Mouse (Mus musculus) forebrain, embryonic 11.5 days (tissue): ENCODE measurements around the gene D030056L22Rik. TPM values are rescaled to one million over a fixed set of nuclear protein-coding genes. Genes with fewer than 3 reads are reported as not detected.
"Not testable (repeated sequence)": the region's sequence is repeated elsewhere in the genome, so short reads cannot be mapped to it uniquely, and the experiment has no call there.

Source experiments
- ATAC-seq: fragments of 200-750 bp; cut with Nextera tagmentation; replicated peaks from 2 replicates; pipeline ENCODE4 v1.8.0; 2017; ENCODE audit warnings: moderate TSS enrichment; ENCODE audit not compliant: low FRiP score
- DNase-seq: peaks from one replicate; pipeline ENCODE4 v3.0.0-alpha.2; 2017; ENCODE audit warnings: low spot score
- H3K27ac ChIP-seq: fragments of 300-500 bp; sonication (generic); 2 replicates; pipeline ENCODE4 v1.5.1; 2014; ENCODE audit warnings: low read depth, low read length
- H3K27me3 ChIP-seq: fragments of 300-500 bp; sonication (generic); 2 replicates; pipeline ENCODE4 v1.6.1; 2014; ENCODE audit warnings: mild to moderate bottlenecking, low read length, mixed read lengths; ENCODE audit not compliant: control insufficient read depth, insufficient read depth
- H3K36me3 ChIP-seq: fragments of 300-500 bp; sonication (generic); 2 replicates; pipeline ENCODE4 v1.6.1; 2014; ENCODE audit warnings: mild to moderate bottlenecking, low read length, moderate library complexity, mixed read lengths; ENCODE audit not compliant: control insufficient read depth, insufficient read depth
- H3K4me1 ChIP-seq: fragments of 300-500 bp; sonication (generic); replicated peaks from 2 replicates; pipeline ENCODE4 v1.6.1; 2014; ENCODE audit warnings: low read length, mixed read lengths; ENCODE audit not compliant: control insufficient read depth, insufficient read depth
- H3K4me2 ChIP-seq: fragments of 300-500 bp; sonication (generic); 2 replicates; pipeline ENCODE4 v1.6.1; 2014; ENCODE audit warnings: low read depth, mild to moderate bottlenecking, low read length, moderate library complexity, mixed read lengths; ENCODE audit not compliant: severe bottlenecking
- H3K4me3 ChIP-seq: fragments of 300-500 bp; sonication (generic); 2 replicates; pipeline ENCODE4 v1.5.1; 2014; ENCODE audit warnings: low read depth, low read length
- H3K9ac ChIP-seq: fragments of 300-500 bp; sonication (generic); 2 replicates; pipeline ENCODE4 v1.6.1; 2014; ENCODE audit warnings: low read length
- H3K9me3 ChIP-seq: fragments of 300-500 bp; sonication (generic); 2 replicates; pipeline ENCODE4 v1.6.1; 2016; ENCODE audit warnings: low read length, mixed read lengths; ENCODE audit not compliant: control insufficient read depth
- WGBS: fragments of 180-500 bp; shearing (Covaris S2); extraction: QIAGEN DNeasy Blood & Tissue Kit; methylation state at CpG from one replicate; pipeline ENCODE4 v1.1.7; 2014; 5-methylcytosine and 5-hydroxymethylcytosine counted together
- polyA plus RNA-seq: library from polyadenylated mRNA; unstranded; fragments of >200 nt; fragmentation: Nextera tagmentation; extraction: Ambion mirVana; gene quantifications from 2 replicates; pipeline ENCODE4 v1.2.1, GENCODE M21; 2014

Gene D030056L22Rik
- polyA plus RNA-seq, 1 experiment from 2014 or later: 90.7 TPM

DNA sequence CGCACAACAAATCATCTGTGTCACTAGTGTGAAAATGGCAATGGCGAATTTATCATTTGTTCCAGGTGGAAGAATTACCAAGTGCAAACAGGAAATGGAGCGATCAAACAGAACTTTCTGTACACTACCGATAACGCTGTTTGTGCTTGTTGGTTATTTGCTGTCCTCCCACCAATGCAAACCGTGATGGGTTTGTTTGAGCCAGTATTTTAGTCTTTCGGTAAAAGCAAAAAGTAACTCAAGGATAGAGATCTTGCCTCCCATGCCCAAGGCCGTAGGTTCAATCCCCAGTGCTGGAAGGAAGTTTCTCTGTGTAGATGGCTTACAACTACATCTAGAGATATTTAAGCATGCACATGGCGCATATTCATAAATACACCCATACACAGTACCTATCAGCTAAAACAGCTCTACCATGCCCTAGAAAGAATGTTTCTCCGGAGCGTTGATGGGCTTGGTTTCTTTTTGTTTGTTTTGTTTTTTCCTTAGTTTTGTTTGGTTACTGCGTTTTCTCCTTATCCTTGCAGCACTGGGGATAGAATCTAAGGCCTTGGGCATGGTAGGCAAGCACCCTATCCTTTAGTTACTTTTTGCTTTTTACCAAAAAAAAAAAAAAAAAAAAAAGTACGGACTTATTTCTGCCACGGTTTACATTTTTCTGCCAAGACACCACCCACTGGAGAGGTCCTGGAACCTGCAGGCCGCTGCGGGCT is 684 bp upstream of the D030056L22Rik start:
- H3K4me3 ChIP-seq: peak overlapping the region; percentile 81

DNA sequence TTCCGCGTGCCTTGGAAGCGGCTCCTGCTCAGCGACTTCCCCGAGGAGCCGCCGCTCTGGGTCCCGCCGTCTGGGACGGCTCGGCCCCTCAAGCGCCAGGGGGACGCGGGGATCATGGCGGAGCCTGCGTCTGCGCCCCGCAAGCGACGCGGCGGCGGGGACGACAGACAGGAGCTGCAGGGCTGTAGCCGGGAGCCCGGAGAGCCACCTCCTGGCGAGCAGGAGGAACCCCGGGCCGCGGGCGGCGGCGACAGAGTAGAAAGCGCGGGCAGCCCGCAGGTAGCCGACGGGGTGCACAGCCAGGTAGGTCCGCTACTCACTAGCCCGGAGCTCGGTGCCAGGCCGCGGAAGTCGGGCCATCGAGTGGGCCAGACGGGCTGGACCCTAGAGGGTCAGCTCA is 364 bp downstream of the D030056L22Rik start:
- Histone ChIP-seq H3K4me3 (peak overlapping the region; percentile 81), H3K4me2 (peak overlapping the region; percentile 66), H3K27ac (0 out of 2 replicates have a peak overlapping the region, but pooled peaks have one; percentile 10), H3K9ac (peak overlapping the region; percentile 82)
- not testable (repeated sequence) for H3K9me3 ChIP-seq, H3K27me3 ChIP-seq, H3K36me3 ChIP-seq, H3K4me1 ChIP-seq
- WGBS: under 1% methylated on average over 38 of the region's 46 CpGs
- peak; percentile 76 for DNase-seq
- peak; percentile 70 for ATAC-seq

More for the DNA sequence above, 684 bp upstream of the D030056L22Rik start:
- ATAC-seq (no peak), DNase-seq (no peak)
- peak overlapping the region; percentile 82 for H3K9ac ChIP-seq
- peaks cover 2% of the 10 kb centered on the region; the same call in 1 of the 2 replicates for H3K4me1 ChIP-seq
- peak overlapping the region; percentile 92 for H3K27ac ChIP-seq
- H3K27me3 ChIP-seq: no peaks in the 10 kb centered on the region
- H3K36me3 ChIP-seq: no peaks in the 10 kb centered on the region
- WGBS: 58% methylated on average over 16 of the region's 16 CpGs
- peak overlapping the region; percentile 50 for H3K4me2 ChIP-seq
- no peaks in the 10 kb centered on the region for H3K9me3 ChIP-seq

DNA sequence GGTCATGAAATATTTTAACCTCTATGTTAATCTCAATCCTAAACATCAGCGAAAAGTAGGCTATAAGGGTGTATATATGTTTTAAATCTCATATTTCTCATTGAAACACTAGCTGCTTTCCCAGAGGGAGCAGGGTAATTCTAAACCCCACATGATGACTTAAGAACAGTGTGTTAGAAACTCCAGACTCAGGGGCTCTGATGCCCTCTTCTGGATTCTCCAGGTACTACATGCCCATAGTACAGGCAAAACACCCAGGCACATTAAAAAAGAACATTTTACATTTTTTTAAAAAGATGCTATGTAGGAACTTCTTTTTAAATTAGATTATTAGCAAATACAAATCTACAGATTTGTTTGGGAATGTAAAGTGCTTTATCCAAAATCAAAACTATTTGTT is 3.4 kb downstream of the D030056L22Rik start:
- no peak for ATAC-seq
- 46% methylated on average over 1 of the region's 1 CpGs for WGBS

DNA sequence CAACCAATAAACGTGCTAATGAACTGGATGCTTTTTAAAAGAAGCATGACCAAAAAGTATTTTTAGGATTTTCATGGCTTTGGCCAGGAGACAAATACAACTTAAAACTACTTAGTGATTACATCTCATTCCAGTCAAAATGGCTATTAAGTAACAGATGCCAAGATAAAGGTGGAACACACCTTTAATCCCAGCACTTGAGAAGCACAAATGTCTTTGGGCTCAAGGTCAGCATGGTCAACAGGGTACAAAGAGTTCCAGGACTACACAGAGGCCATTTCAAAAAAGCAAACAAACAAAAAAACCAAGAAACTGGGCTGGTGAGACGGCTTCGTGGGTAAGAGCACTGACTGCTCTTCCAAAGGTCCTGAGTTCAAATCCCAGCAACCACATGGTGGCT is 7.3 kb downstream of the D030056L22Rik start:
- Histone ChIP-seq H3K36me3 (no peaks in the 10 kb centered on the region), H3K27me3 (no peaks in the 10 kb centered on the region), H3K4me2 (no peak overlapping the region), H3K4me1 (no peaks in the 10 kb centered on the region), H3K4me3 (no peak overlapping the region), H3K9me3 (no peaks in the 10 kb centered on the region), H3K27ac (no peak overlapping the region), H3K9ac (no peak overlapping the region)
- ATAC-seq: no peak
- DNase-seq: no peak
- 84% methylated on average over 3 of the region's 3 CpGs for WGBS

More for the DNA sequence above, 3.4 kb downstream of the D030056L22Rik start:
- Histone ChIP-seq H3K9ac (no peak overlapping the region), H3K27ac (no peak overlapping the region), H3K4me2 (no peak overlapping the region), H3K27me3 (no peaks in the 10 kb centered on the region), H3K4me1 (peaks cover 2% of the 10 kb centered on the region; the same call in 1 of the 2 replicates), H3K9me3 (no peaks in the 10 kb centered on the region), H3K4me3 (no peak overlapping the region), H3K36me3 (no peaks in the 10 kb centered on the region)
- DNase-seq: peak; percentile 73

DNA sequence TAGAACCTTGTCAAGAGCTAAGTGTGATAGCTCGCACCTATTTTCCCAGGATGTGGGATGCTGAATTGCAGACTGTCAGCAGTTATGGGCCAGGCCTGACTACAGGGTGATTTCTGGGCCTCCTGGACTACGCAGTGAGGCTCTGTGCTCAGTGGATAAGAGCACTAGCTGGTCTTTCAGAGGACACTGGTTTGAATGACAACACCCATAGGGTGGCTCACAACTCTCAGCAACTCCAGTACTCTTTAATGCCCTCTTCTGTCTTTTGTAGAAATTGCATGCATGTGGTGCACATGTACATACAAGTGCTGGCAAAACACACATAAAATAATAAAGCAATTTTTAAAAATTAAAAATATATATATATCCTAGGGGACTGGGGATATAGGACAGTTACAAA is 12.2 kb downstream of the D030056L22Rik start:
- 0 out of 2 replicates have a peak, but pooled peaks have one; percentile 44 for ATAC-seq
- H3K9me3 ChIP-seq: no peaks in the 10 kb centered on the region
- 84% methylated on average over 2 of the region's 2 CpGs for WGBS

DNA sequence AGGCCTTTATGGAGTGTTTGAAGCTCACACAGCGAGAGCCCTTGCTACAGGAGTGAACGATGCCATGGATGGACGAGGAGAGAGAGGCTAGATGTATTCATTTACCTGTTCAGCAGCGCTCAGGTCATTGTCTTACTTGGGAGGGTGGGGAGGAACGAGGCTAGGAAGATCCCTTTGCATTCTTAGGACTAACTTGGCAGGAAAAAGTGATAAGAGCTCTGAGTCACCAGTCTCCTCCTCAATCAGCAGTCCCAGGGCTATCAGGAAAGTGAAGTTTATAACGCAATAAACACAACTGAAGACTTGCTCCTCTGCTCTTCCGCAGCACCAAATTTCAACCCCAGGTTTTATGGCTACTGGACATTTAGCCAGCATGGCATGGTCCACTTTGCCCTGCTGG is 17.3 kb downstream of the D030056L22Rik start:
- 87% methylated on average over 7 of the region's 7 CpGs for WGBS

More for the DNA sequence above, 12.2 kb downstream of the D030056L22Rik start:
- H3K4me1 ChIP-seq: no peaks in the 10 kb centered on the region
- H3K9ac ChIP-seq: no peak overlapping the region
- H3K27ac ChIP-seq: no peak overlapping the region
- H3K4me3 ChIP-seq: no peak overlapping the region
- H3K27me3 ChIP-seq: no peaks in the 10 kb centered on the region
- H3K36me3 ChIP-seq: no peaks in the 10 kb centered on the region
- no peak for DNase-seq
- no peak overlapping the region for H3K4me2 ChIP-seq

DNA sequence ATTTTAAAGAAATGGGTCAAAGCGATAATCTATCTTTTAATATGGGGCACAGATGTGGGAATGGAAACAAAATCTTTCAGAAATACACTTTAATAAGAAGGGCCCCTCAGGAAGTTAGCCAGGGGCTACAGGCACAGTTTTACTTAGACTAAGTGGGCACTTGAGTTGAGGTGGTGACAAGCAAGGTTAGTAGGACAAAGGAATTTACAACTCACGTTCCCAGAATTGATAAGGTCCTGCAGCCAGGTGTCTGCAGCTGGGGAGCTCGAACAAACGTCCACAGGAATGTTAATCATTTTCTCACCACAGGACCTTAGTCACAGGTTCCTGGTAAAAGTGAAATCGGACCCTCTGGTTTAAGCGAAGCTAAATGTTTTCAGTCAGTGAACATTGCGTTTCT is 18.1 kb downstream of the D030056L22Rik start:
- 55% methylated on average over 7 of the region's 7 CpGs for WGBS

More for the DNA sequence above, 17.3 kb downstream of the D030056L22Rik start:
- Histone ChIP-seq H3K36me3 (no peaks in the 10 kb centered on the region), H3K4me1 (no peaks in the 10 kb centered on the region), H3K9me3 (no peaks in the 10 kb centered on the region), H3K9ac (no peak overlapping the region), H3K4me2 (no peak overlapping the region), H3K4me3 (no peak overlapping the region), H3K27ac (no peak overlapping the region), H3K27me3 (no peaks in the 10 kb centered on the region)
- DNase-seq: no peak
- ATAC-seq: no peak

DNA sequence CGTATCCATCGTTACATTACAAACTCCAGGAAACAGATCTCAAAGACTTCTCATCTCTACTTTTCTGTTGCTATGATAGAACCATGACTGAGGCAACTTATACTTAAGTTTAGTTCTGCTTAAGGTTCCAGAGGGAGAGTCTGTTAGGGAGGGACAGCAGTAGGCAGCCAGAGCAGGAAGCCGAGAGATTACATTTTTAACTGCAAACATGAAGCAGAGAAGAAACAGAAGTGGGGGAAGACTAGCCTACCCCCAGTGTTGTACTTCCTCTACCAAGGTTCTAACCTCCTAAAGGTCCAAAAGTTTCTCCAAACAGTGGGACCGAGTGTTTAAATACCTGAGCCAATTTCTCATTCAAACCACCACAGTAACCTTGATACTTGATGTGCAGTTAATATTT is 22.9 kb downstream of the D030056L22Rik start:
- no peak for ATAC-seq
- no peaks in the 10 kb centered on the region for H3K4me1 ChIP-seq

More for the DNA sequence above, 18.1 kb downstream of the D030056L22Rik start:
- no peak for ATAC-seq
- Histone ChIP-seq H3K36me3 (no peaks in the 10 kb centered on the region), H3K4me3 (no peak overlapping the region), H3K9me3 (no peaks in the 10 kb centered on the region), H3K4me1 (no peaks in the 10 kb centered on the region), H3K27ac (no peak overlapping the region), H3K27me3 (no peaks in the 10 kb centered on the region), H3K9ac (no peak overlapping the region), H3K4me2 (no peak overlapping the region)
- DNase-seq: no peak

DNA sequence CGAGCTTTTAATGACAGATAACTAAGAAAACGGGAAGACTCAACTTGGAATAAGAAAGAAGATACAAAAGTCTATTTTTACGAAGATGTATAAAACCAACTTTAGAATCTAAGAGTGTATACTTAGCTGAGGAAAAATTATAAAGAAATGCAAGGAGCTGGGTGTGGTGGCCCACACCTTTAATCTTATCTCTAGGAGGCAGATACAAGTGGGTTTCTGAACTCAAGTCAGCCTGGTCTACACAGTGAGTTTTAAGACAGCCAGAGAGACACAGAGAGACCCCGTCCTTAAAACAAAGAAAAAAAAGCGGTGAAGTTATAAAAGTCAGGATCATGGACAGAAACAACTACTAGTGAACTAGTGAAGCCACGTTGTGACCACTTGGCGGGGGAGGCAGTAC is 26.2 kb downstream of the D030056L22Rik start:
- no peak overlapping the region for H3K9ac ChIP-seq
- no peaks in the 10 kb centered on the region for H3K27me3 ChIP-seq
- no peak for ATAC-seq
- no peak overlapping the region for H3K4me3 ChIP-seq
- DNase-seq: no peak
- no peak overlapping the region for H3K27ac ChIP-seq
- no peaks in the 10 kb centered on the region for H3K4me1 ChIP-seq
- WGBS: 92% methylated on average over 7 of the region's 7 CpGs
- no peaks in the 10 kb centered on the region for H3K36me3 ChIP-seq
- no peaks in the 10 kb centered on the region for H3K9me3 ChIP-seq
- H3K4me2 ChIP-seq: no peak overlapping the region

More for the DNA sequence above, 22.9 kb downstream of the D030056L22Rik start:
- Histone ChIP-seq H3K27me3 (no peaks in the 10 kb centered on the region), H3K4me2 (no peak overlapping the region), H3K36me3 (no peaks in the 10 kb centered on the region), H3K9ac (no peak overlapping the region), H3K4me3 (no peak overlapping the region), H3K27ac (no peak overlapping the region), H3K9me3 (no peaks in the 10 kb centered on the region)
- WGBS: 90% methylated on average over 4 of the region's 4 CpGs
- DNase-seq: no peak
